Mouse (Mus musculus) cortical plate, adult 2 months (tissue): Measurements from ENCODE around the gene Inpp5a.

ENCODE experiments used
- CTCF ChIP-seq: fragments of 200-500 bp; IDR thresholded peaks from 2 replicates; pipeline ENCODE4 v1.5.1; 2011; ENCODE audit warnings: mild to moderate bottlenecking, control low read depth, low read length; ENCODE audit not compliant: insufficient read depth; ENCODE audit errors: extremely low read depth
- POLR2A ChIP-seq: fragments of 200-500 bp; IDR thresholded peaks from 2 replicates; pipeline ENCODE4 v1.6.1; 2011; ENCODE audit warnings: mild to moderate bottlenecking, low read length, control low read depth; ENCODE audit not compliant: insufficient read depth; ENCODE audit errors: extremely low read depth

- TF ChIP-seq CTCF (no peak), POLR2A (no peak)
Observed at GRCm38 (mm10) chr7:139439031-139439430, 50.1 kb downstream of the Inpp5a start.
